Mouse (Mus musculus): ENCODE results near the gene Otulin.

Gene Otulin

DNA sequence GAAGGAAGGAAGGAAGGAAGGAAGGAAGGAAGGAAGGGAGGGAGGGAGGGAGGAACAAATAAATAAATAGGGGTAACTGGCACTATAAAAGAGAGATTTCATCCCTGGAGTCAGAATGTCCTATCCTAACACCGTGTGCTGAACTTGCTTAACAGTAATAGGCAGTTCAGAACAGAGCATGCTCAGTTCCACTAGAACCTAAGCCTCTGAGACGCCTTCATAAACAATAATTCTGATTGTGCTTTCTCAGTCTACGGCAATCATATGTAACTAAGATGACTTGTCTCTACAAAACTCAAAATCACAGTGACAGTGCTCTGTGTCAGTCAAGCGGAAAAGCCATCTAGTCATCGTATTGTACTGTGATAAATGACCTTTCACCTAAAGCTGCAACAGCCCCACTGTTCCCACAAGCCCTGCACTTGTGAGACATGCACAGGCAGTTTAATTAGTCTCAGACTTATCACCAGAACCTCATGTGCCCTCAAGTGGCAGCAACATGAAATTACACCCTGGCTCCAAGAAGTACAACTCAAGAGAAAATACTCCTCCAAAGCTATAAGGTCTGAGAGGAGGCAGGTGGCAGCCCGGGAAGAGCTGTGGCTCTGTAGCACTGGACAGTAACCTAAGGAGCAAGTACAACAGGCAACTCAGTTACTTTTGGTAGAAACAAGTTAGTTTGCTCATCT lies 17.8 kb downstream of the Otulin start:
- DNase-seq: peak; percentile 69 to 77

DNA sequence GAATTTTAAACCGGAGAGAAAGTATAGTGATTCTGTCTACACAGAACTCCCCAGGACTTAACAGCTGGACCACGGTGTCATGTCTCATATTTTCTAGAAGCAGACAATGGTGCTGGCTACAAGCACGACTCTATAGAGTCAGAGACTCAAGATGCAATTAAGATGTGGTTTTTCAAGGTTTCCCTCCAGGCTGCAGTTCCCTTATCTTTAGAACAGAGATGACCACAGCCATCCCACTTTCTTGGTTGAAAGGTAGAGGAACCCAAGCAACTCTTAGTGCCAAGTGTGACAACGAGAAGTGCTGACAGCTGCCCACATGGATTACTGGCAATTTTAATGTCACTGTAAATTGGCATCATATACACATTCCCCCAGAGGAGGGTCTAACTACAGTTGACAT lies 20.9 kb downstream of the Otulin start:
- DNase-seq: no peak

DNA sequence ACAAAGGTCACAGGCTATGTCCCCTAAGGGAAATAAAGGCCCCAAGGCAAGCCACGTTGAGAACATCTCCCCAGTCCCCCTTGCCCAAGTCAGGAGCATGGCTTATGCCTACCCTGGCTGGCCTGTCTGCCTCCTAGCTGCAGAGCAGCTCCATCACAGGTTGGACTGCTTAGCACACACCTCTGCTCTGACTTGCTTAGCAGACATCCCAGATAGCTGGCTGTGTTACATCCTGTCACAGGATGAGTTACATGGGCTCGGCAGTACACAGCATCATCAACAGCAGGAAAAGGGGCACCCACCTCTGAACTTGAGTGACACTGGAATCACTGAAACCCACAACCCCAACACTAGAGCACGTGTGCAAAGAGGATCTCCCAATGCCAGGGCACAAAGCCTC lies 25.2 kb downstream of the Otulin start:
- DNase-seq: no peak

DNA sequence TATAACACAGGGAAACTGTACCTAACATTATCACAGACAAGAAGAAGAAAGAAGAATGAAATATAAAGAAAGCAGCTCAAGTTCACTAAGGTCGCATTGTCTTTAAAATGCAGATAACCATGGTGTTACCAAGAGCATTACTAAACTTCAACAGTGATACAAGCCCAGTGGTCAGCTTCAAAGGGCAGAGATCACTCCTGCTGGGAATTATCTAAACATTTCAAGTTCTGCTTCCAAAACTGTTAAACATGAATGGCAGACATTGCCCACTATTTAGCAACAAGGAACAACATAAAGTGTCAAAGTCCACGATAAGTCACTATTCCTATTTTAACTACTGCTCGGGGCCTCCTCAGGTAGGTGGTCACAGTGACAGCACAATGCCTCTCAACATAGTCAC lies 25.9 kb downstream of the Otulin start:
- no peak for DNase-seq

DNA sequence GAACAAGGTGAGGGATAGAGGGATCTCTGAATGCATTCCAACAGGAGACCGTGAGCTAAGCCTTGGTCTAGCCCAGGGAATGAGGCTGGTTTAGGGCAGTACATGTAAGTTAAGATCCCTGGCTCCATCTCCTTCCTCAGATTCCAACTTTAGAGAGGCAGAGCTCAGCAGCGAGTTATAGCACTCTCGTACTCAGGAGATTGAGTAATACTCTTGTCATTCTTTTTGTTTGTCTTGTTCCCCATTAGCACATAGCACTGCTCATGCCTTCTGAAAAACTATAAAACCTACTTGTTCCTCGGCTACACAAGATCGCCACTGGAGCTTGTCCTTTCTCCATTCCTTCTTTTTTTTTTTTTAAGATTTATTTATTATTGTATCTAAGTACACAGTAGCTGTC lies 30.0 kb downstream of the Otulin start:
- DNase-seq: no peak

DNA sequence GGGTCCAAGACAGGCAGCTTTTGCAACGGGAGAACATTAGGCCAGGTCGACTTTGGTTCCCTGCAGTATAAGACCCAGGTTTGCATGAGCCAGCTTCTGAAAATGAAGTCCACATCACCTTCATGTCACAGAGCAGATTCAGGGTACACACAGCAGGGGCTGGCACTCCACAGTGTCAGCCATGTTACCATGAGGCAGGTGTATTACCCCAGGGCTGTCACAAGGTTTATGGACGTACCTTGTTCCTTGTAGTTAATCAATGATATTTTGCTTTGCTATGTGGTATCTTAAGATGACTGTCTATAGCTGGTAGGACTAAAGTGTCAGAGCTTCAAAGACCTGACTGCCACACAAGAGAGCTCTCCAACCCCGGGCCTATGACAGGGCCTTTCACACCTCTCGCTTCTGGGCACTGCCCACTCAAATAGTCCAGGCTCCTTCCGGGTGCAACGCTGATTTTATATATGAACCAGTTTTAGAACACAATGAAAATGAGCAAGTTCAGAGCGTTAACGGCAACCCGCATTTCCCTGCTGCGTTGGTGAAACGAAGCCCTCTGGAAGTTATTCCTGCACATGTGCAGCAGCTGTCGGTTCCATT lies 31.6 kb downstream of the Otulin start:
- no peak for DNase-seq

DNA sequence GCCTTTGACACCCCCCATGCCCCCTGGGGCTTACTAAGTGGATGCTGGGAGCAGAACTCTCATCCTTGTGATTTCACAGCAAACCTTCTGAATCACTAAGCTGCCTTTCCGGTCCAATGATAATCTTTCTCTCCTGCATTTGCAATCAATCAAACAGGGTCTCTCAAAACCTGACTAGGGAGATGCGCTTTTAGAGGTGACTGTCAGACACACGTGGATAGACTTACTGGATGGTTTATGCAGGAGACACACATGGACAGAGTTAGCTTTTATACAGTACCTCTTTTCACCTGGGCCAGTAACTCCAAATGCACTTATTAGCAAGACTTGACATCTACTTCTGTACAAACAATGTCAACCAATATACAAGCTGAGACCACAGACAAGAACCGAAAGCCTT lies 33.0 kb downstream of the Otulin start:
- DNase-seq: no peak

DNA sequence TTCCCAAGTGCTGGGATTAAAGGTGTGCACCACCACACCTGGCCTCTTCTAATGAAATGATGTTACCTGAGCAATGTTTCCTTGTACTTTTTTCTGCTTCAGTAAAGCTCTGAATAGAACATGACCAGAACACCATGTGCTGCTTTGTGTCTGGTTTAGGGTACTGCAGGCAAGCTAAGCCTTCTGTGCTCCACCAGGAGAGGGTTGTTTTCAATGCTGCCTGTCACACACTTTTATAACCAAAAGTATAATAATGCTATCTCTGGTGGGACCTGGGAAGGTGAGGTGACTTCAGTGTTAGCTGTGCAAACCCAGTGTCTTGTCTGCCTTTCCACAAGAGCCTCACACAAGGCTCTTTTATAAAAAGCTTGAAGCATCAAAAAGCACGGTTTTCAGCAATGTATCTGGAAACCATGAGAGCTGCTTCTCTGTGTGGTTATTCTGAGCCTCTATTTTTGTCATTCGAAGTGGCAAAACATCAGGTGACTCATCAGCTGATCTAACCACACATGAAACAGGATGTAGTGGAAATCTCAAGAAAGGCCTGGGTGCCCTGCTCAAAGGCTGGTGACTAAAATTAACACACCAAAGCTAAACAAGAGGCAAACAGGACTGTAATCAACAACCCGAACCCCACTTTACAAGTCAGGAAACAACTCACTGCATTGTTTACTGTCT lies 33.9 kb downstream of the Otulin start:
- DNase-seq: no peak

DNA sequence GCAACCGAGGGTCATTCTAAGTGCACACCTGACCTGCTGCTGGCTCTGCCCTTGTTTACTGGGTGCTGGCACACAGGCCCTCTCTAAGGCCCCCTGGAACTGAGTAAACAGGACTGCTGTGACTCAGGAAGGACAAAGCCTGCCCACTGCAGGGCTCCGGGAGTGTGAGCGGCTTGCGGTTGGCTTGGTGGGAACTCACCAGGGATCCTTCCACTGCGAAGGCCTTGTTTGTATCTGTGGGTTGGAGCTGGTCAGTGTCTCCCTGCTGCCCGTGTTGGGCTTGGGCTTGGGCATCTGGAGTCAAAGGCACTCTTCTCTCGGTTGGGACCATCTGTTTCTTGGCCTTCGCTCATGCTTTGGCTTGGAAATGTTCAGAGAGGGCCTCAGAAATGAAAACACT lies 34.9 kb downstream of the Otulin start:
- peak in 1 of 2 experiments; percentile 42 for DNase-seq

DNA sequence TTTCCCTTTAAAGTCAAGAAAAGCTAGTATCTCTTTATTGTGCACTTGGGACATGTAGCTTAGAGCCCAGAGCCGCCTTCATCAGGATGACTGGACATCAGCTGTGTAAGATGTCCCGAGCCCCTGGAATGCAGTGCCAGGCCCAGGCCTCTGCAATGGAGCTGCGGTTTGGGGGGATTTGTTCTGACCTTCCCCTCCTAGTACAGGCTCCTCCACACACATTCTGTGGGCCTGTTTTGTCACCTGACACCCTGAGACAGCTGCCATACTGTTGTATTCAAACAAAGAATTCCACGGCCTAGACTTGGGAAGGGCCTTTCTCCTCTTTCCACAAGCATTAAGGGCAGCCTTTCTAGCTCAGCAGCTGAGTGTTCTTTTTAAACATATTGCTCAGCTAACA lies 35.5 kb downstream of the Otulin start:
- DNase-seq: no peak

DNA sequence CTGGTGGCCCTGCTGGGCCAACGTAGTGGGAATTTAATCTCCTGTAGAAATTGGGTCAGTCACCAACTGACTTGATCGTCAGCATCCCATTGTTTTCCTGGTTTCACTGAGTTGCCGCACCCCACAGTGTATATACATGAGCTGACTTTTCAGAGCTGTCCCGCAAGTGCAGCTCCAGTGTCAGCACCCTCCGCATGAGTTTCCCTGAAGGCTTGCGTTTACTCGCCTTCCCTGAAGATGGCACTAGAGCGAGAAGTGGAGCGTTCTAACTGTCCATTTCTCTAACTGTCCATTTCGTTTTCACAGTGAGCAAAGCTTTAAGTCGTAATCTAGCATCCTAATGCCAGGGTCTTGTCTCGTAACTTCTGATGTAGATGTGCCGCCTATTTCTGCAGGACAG lies 36.8 kb downstream of the Otulin start:
- peak; percentile 51 to 56 for DNase-seq

DNA sequence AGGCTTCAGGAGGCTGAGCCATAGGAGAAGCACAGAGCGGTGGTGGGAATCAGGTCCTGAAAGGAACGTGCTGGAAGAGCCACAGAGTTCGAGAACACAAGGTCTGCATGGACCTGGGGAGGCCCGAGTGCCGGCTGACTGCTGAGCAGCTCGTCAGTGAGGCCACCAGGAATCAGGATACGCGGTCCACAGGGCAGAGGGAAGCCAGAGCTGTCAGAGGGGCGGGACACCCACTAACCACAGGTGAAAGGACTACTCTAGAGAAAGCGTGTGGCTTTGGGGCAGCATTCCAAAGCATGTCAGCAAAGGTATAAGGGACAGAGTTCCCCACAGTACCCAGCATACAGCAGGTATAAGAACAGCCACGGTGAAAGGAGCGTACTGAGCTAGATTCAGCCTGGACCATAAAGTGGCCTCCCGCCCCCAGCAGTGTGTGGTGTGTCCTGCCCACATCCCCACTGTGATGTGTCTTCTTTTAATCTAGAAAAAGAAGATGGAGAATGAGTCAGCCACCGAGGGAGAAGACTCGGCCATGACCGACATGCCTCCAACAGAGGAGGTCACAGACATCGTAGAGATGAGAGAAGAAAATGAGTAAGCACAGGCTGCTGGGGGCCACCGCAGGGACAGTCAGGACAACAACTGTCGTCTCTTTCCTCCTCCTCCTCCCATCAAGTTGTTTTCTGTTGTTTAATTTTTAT lies 37.7 kb downstream of the Otulin start:
- no peak for DNase-seq

DNA sequence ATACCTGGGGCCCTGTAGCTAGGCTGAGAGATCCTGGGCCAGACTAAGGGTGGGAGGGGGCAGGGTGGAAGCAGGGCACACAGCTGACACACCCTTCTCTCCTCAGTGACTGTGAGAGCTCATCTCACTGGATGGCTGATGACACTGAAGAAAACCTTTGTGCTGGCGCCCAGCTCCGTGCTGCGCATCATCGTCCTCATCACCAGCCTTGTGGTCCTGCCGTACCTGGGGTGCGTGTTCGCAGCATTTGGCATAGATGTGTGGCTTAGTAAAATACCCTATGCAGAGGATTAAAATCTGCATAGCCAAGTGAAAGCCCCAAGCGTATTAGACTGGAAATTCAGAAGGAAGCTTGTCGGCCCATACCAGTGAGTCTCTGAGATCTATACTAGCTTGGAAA lies 39.7 kb downstream of the Otulin start:
- DNase-seq: no peak

DNA sequence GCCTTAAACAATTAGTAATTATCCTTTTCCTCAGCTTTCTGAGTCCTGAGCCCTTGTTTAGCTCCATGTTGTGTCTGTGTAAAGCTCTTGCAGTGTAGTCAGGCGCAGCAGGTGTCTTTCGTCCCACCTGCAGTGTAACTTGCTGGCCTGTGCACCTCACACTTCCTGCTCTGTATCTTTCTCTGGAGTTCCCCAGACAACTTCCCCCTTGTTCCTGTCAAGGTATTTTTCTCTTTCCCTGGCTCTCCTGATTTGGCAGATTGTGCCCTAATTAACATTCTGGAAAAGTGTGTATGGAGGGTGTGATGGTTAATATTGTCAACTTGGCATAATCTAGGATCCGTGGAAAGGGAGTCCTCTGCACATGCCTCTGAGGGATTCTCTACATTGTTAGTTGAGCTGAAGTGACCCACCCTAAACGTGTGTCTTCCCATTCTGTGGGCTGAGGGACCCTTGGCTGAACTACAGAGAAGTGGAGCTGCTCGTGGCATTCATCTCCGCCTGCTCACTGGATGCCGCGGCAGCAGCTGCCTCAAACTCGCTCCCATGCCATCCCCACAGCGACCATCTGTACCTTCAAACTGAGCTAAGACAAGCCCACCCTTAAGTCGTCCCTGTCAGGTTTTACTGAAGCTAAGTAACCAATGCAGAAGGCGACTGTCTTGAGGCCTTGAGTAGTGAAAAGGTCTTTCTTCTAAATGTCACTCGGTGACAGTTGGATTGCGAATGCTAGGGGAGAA lies 42.2 kb downstream of the Otulin start:
- no peak for DNase-seq

DNA sequence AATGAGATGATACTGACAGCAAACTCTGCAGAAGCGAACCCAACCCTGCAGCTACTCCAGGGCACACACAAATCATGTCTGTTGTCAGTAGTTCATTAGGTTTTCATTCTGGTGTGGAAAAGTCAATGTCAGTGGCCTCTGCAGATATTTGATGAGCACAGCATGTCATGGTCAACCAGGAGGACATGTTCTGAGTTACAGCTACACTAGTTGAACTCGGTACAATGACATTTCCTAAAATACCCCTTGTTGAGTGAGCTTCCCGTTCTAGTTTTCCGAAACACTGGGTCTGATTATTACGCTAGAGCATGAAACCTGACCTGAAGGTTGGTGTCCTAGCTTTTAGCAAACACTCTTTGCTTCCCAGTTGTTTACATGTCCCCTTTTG lies 44.4 kb downstream of the Otulin start:
- DNase-seq: no peak

DNA sequence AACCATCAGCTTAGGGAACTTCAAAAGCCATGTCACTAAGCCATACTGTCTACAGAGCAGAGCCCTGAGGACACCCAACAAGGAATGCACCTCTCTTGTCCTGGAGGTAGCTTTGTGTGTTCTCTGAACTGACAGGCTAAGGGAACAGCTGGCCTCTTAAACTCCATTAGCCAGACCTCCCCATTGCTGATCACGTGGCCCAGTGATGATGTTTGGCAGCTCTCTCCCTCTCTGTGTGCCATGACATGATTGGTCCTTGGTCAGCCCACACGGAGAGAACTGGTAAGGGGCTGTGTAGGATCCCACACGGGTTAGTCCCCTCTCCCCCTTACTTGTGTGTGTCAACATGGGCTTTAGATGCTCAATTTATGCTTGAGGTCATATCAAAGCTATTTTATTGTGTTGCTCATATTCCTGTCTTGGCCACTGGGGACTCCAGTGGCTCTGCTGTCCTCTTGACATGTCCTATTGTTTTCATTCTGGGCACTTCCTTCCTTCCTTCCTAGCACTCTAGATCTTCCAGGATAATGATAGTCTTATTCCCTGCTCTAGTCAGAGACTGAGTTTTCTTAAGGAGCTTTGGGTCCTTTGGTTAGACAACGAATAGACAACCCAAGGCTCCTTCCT lies 44.9 kb downstream of the Otulin start:
- DNase-seq: no peak

DNA sequence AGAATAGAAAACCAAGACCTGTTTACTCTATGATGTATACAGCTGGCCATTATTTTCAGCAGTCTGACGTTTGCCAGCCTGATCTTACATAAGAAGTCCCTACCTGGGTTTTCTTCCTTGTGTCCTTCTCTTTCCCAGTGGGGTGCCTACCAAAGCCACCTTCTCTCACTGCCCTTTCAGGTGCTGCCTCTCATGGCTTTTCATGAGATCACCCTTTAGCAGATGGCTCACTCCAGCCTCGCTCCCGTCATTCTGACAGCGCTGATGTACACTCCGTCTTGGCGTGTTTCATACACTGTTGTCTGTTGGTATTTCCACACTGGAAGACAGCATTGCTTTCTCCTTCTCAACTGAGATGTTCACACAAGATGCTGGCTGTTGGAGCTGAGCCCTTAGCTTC lies 46.9 kb downstream of the Otulin start:
- DNase-seq: no peak

DNA sequence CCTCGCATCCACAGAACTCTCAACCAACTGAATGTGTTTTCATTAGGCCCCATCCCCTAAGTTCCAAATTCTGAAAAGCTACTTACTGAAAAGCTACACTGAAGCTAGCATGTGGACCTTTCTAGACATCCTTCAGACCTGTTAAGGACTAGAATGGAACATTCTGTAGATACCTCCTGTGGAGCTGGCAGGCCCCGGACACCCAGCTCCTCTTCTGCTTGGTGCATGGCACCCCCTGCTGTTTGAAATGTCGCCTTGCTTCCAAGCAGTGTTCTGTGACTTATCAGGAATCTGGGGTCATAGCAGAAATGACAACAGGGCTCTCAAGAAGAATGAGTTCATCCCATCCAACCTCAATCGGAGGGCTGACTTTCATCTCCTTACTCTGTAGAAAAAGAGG lies 47.5 kb downstream of the Otulin start:
- DNase-seq: peak; percentile 56 to 58

DNA sequence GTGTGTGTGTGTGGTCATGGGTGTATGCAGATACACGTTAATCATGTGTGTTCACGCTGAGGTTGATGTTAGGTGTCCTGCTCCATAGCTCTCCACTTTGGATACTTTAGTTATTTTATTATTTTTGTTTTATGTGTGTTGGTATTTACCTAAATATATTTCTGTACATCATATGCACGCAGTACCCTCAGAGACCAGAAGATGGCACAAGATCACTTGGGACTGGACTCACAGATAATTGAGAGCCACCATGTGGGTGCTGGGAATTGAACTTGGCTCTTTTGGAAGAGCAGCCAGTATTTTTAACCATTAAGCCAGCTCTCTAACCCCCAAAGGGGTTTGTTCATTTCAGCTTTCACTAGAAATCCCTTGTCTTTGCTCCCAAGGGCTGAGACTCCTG lies 48.1 kb downstream of the Otulin start:
- no peak for DNase-seq

DNA sequence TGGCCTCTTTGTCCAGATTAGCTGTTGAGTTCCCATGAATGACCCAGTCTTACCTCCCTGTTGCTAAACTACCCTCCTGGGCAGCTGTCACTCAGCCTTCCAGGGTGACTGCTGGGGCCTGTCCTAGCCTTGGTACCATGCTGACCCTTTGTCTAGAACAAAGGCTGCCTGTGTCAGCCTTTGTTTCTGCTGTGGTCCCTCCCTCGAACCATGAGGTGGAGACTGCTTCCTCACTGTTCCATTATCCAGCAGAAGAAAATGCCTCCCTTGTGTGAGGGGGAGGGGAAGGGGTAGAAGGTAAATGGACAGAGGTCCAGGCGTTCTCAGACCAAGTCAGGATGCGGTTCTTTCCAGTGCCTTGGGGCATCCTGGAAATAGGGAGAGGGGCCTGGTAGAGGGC lies 48.9 kb downstream of the Otulin start:
- DNase-seq: no peak

DNA sequence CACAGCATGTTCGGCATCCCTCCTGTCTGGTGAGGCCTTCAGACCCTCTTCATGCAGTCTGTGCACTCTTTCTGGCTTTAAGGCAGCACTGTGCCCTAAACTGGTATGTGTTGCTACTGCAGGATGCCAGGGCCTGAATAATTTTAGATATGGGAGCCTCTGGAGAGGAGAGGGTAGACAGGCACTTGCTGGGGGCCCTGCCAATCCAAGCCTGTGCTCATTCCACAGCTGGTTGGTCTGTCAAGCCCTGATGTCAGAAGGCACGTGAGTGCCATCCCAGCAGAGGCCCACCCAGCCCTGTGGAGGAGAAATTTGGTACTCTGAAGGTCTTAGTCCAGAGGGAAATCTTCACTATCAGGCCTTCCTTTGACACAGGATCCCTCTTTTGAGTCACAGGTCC lies 49.7 kb downstream of the Otulin start:
- DNase-seq: no peak

DNA sequence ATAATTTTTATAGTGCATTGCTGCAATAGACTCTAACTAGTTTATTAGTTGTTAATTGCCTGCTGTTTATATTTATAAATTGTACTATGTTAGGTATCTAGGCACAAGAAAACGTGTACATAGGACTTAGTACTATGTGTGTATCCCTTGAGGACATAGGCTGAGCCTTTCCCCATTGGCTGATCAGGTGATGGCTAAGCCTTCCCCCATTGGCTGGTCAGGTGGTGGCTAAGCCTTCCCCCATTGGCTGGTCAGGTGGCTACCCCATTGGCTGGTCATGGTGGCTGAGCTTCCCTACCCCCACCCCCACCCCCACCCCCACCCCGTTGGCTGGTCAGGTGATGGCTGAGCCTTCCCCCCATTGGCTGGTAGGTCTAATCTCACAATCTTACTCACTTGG lies 50.6 kb downstream of the Otulin start:
- DNase-seq: no peak

DNA sequence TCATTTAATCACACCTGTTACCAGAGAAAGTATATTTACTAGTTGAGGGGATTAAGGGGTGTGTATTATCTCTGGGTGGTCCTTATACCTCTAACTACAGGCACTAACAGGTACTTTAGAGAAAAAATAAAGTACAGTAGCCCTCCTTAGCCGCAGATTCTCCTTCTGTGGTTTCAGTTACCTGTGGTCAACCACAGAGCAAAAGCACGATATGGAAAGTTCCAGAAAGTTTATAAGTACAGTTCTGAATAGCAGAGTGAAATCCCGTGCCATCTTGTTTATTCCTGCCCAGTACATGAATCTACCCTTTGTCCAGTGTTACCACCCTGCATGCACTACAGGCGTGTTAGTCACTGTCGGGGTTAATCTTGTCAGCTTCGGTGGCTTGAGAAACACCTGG lies 51.6 kb downstream of the Otulin start:
- DNase-seq: no peak
